Mouse (Mus musculus) MEL (cell line): ENCODE data around the gene Sash1.

ENCODE experiments used
- BHLHE40 ChIP-seq: IDR thresholded peaks from 2 replicates; pipeline ENCODE4 v1.6.1; 2012; ENCODE audit warnings: low read depth, mild to moderate bottlenecking, inconsistent platforms, low read length, improper control_type of control experiment, borderline replicate concordance
- CTCF ChIP-seq, 3 experiments: IDR thresholded peaks in 2 of 3; conservative IDR thresholded peaks in 1 of 3; 2 replicates each; pipeline ENCODE4 v1.5.1; 2011 to 2012; ENCODE audit warnings: low read length in 3 of 3, low read depth in 2 of 3, mild to moderate bottlenecking in 2 of 3, improper control_type of control experiment in 1 of 3, inconsistent platforms in 1 of 3, mixed read lengths in 1 of 3, moderate library complexity in 1 of 3; ENCODE audit not compliant: control insufficient read depth in 1 of 3, insufficient read depth in 1 of 3, poor library complexity in 1 of 3, severe bottlenecking in 1 of 3
- ELF1 ChIP-seq: IDR thresholded peaks from 2 replicates; pipeline ENCODE4 v1.6.1; 2014; ENCODE audit warnings: low read depth, mild to moderate bottlenecking, inconsistent platforms, low read length, improper control_type of control experiment, moderate library complexity
- EP300 ChIP-seq, 2 experiments: IDR thresholded peaks; 2 replicates each; pipeline ENCODE4 v1.6.1; 2011; ENCODE audit warnings: improper control_type of control experiment in 2 of 2, low read length in 2 of 2, low read depth in 1 of 2, mild to moderate bottlenecking in 1 of 2
- MAX ChIP-seq: IDR thresholded peaks from 2 replicates; pipeline ENCODE4 v1.6.1; 2011; ENCODE audit warnings: low read length, improper control_type of control experiment
- MAZ ChIP-seq: IDR thresholded peaks from 2 replicates; pipeline ENCODE4 v1.6.1; 2012; ENCODE audit warnings: low read depth, mild to moderate bottlenecking, inconsistent platforms, low read length, improper control_type of control experiment
- NELFE ChIP-seq: IDR thresholded peaks from 2 replicates; pipeline ENCODE4 v1.6.1; 2011; ENCODE audit warnings: low read depth, low read length, improper control_type of control experiment
- POLR2A ChIP-seq, 2 experiments: IDR thresholded peaks; 2 replicates each; pipeline ENCODE4 v1.6.1; 2011 to 2012; ENCODE audit warnings: low read length in 2 of 2, mild to moderate bottlenecking in 2 of 2, control low read depth in 1 of 2, improper control_type of control experiment in 1 of 2, low read depth in 1 of 2, moderate library complexity in 1 of 2; ENCODE audit not compliant: control insufficient read depth in 1 of 2, insufficient read depth in 1 of 2, poor library complexity in 1 of 2
- USF2 ChIP-seq, 2 experiments: IDR thresholded peaks; 2 replicates each; pipeline ENCODE4 v1.6.1; 2011 to 2012; ENCODE audit warnings: improper control_type of control experiment in 2 of 2, low read length in 2 of 2, borderline replicate concordance in 1 of 2, inconsistent platforms in 1 of 2, low read depth in 1 of 2, mild to moderate bottlenecking in 1 of 2; ENCODE audit not compliant: insufficient read depth in 1 of 2
- ZC3H11A ChIP-seq: IDR thresholded peaks from 2 replicates; pipeline ENCODE4 v1.6.1; 2012; ENCODE audit warnings: low read depth, mild to moderate bottlenecking, inconsistent platforms, low read length, improper control_type of control experiment

GRCm38 (mm10) chr10:8856942-8857341 is 28.9 kb downstream of the Sash1 start:
- TF ChIP-seq CTCF (IDR thresholded peaks at IDR 0.05 in 2 of 3, conservative IDR thresholded peaks at IDR 0.05 in 1 of 3; ENCODE audit: control insufficient read depth in 1 of 3, insufficient read depth in 1 of 3, low read depth in 2 of 3, low read length in 3 of 3, poor library complexity in 1 of 3, severe bottlenecking in 1 of 3) = no peak
- no peak for TF ChIP-seq USF2 (IDR thresholded peaks at IDR 0.05; ENCODE audit: borderline replicate concordance in 1 of 2, insufficient read depth in 1 of 2, low read depth in 1 of 2, low read length in 2 of 2)
- no peak for TF ChIP-seq EP300 (IDR thresholded peaks at IDR 0.05; ENCODE audit: low read depth in 1 of 2, low read length in 2 of 2)
- no peak for TF ChIP-seq ELF1
- TF ChIP-seq BHLHE40 = no peak
- no peak for TF ChIP-seq MAX
- no peak for TF ChIP-seq MAZ
- TF ChIP-seq ZC3H11A = no peak
- no peak for TF ChIP-seq POLR2A (IDR thresholded peaks at IDR 0.05; ENCODE audit: control insufficient read depth in 1 of 2, insufficient read depth in 1 of 2, low read depth in 1 of 2, low read length in 2 of 2, poor library complexity in 1 of 2)
- TF ChIP-seq NELFE = no peak
